Mouse (Mus musculus) liver, embryonic 14.5 days (tissue): ENCODE results near the gene Pnpt1.

Experiments used
- CTCF ChIP-seq: IDR thresholded peaks from 2 replicates; pipeline ENCODE4 v1.5.1; 2016; ENCODE audit warnings: antibody characterized with exemption, low read depth, control low read depth
- EP300 ChIP-seq: IDR thresholded peaks from 2 replicates; pipeline ENCODE4 v1.6.1; 2016; ENCODE audit warnings: antibody characterized with exemption, low read depth

GRCm38 (mm10) chr11:29092403-29092802 is 38.1 kb upstream of the Pnpt1 start:
- TF ChIP-seq CTCF (no peak), EP300 (no peak)
